Mouse (Mus musculus): ENCODE measurements around the gene Hist1h2bb. TPM values are rescaled to one million over a fixed set of nuclear protein-coding genes. Genes with fewer than 3 reads are reported as not detected.

Gene Hist1h2bb
- polyA plus RNA-seq, 1 experiment from 2014 or later, result 5.5 TPM

Small RNAs within 50 kb of the gene (microRNA-seq; reads per million reads assigned to microRNA genes)
- gene Gm44314 (not detected), gene Gm44484 (not detected)

Other genes with a start within 250 kb of the Hist1h2bb start
- 4.4 and 4.7 TPM in 2 replicates for gene Hist1h4h, start 215.7 kb upstream of the Hist1h2bb start, polyA plus RNA-seq (2016; fragmentation: Nextera tagmentation; extraction: Ambion mirVana)
- 7.8 and 13.9 TPM in 2 replicates for gene Hist1h2af, start 212.8 kb upstream of the Hist1h2bb start, polyA plus RNA-seq (2016; fragmentation: Nextera tagmentation; extraction: Ambion mirVana)
- gene Hist1h3g, start 211.3 kb upstream of the Hist1h2bb start, polyA plus RNA-seq (2016; fragmentation: Nextera tagmentation; extraction: Ambion mirVana), result 12.9 and 16.3 TPM in 2 replicates
- 1.4 and 1.5 TPM in 2 replicates for gene Hist1h2bh, start 203.3 kb upstream of the Hist1h2bb start, polyA plus RNA-seq (2016; fragmentation: Nextera tagmentation; extraction: Ambion mirVana)
- 1.3 and 1.6 TPM in 2 replicates for gene Hist1h3f, start 202.7 kb upstream of the Hist1h2bb start, polyA plus RNA-seq (2016; fragmentation: Nextera tagmentation; extraction: Ambion mirVana)
- gene Hist1h4f, start 195.1 kb upstream of the Hist1h2bb start, polyA plus RNA-seq (2016; fragmentation: Nextera tagmentation; extraction: Ambion mirVana), result 1.1 and 1.6 TPM in 2 replicates
- gene Hist1h1d, start 193.5 kb upstream of the Hist1h2bb start, polyA plus RNA-seq (2016; fragmentation: Nextera tagmentation; extraction: Ambion mirVana), result 0.89 and 0.93 TPM in 2 replicates
- gene Hist1h3e, start 184.4 kb upstream of the Hist1h2bb start, polyA plus RNA-seq (2016; fragmentation: Nextera tagmentation; extraction: Ambion mirVana), result 4.9 and 6.2 TPM in 2 replicates
- 106 and 109 TPM in 2 replicates for gene Hist1h2ae, start 175.5 kb upstream of the Hist1h2bb start, polyA plus RNA-seq (2016; fragmentation: Nextera tagmentation; extraction: Ambion mirVana)
- 10.7 and 14.4 TPM in 2 replicates for gene Hist1h2bg, start 175.3 kb upstream of the Hist1h2bb start, polyA plus RNA-seq (2016; fragmentation: Nextera tagmentation; extraction: Ambion mirVana)
- 7.1 and 9.9 TPM in 2 replicates for gene Hist1h2bf, start 172.5 kb upstream of the Hist1h2bb start, polyA plus RNA-seq (2016; fragmentation: Nextera tagmentation; extraction: Ambion mirVana)
- 1.2 and 3.1 TPM in 2 replicates for gene Hist1h2ad, start 172.4 kb upstream of the Hist1h2bb start, polyA plus RNA-seq (2016; fragmentation: Nextera tagmentation; extraction: Ambion mirVana)
- gene Hist1h3d, start 171.0 kb upstream of the Hist1h2bb start, polyA plus RNA-seq (2016; fragmentation: Nextera tagmentation; extraction: Ambion mirVana), result 5.3 and 6.2 TPM in 2 replicates
- gene Hist1h4d, start 165.1 kb upstream of the Hist1h2bb start, polyA plus RNA-seq (2016; fragmentation: Nextera tagmentation; extraction: Ambion mirVana), result 128 and 134 TPM in 2 replicates
- 2.1 and 2.2 TPM in 2 replicates for gene Hist1h2be, start 125.6 kb upstream of the Hist1h2bb start, polyA plus RNA-seq (2016; fragmentation: Nextera tagmentation; extraction: Ambion mirVana)
- gene Hist1h1e, start 124.2 kb upstream of the Hist1h2bb start, polyA plus RNA-seq (2016; fragmentation: Nextera tagmentation; extraction: Ambion mirVana), result 26.5 and 27.9 TPM in 2 replicates
- 0.91 and 1.3 TPM in 2 replicates for gene Hist1h2ac, start 62.8 kb upstream of the Hist1h2bb start, polyA plus RNA-seq (2016; fragmentation: Nextera tagmentation; extraction: Ambion mirVana)
- 75.3 and 75.6 TPM in 2 replicates for gene Hist1h2bc, start 62.5 kb upstream of the Hist1h2bb start, polyA plus RNA-seq (2016; fragmentation: Nextera tagmentation; extraction: Ambion mirVana)
- not detected in 2 replicates for gene Hist1h1t, start 50.9 kb upstream of the Hist1h2bb start, polyA plus RNA-seq (2016; fragmentation: Nextera tagmentation; extraction: Ambion mirVana)
- 8.6 and 11.6 TPM in 2 replicates for gene Hist1h4c, start 48.3 kb upstream of the Hist1h2bb start, polyA plus RNA-seq (2016; fragmentation: Nextera tagmentation; extraction: Ambion mirVana)
- gene Hfe, start 35.9 kb upstream of the Hist1h2bb start, polyA plus RNA-seq (2016; fragmentation: Nextera tagmentation; extraction: Ambion mirVana), result 4.9 and 5.7 TPM in 2 replicates
- gene Hist1h1c, start 7.9 kb upstream of the Hist1h2bb start, polyA plus RNA-seq (2016; fragmentation: Nextera tagmentation; extraction: Ambion mirVana), result 56.9 and 57.2 TPM in 2 replicates
- 4.8 and 6.7 TPM in 2 replicates for gene Hist1h3c, start 1.1 kb upstream of the Hist1h2bb start, polyA plus RNA-seq (2016; fragmentation: Nextera tagmentation; extraction: Ambion mirVana)
- 70.3 TPM in 2 replicates for gene Hist1h2ab, start 4.4 kb downstream of the Hist1h2bb start, polyA plus RNA-seq (2016; fragmentation: Nextera tagmentation; extraction: Ambion mirVana)
- 15.2 and 16.6 TPM in 2 replicates for gene Hist1h3b, start 5.5 kb downstream of the Hist1h2bb start, polyA plus RNA-seq (2016; fragmentation: Nextera tagmentation; extraction: Ambion mirVana)
- gene Hist1h4b, start 10.3 kb downstream of the Hist1h2bb start, polyA plus RNA-seq (2016; fragmentation: Nextera tagmentation; extraction: Ambion mirVana), result 4.5 and 5.7 TPM in 2 replicates
- 0.44 and 0.93 TPM in 2 replicates for gene Hist1h4a, start 14.5 kb downstream of the Hist1h2bb start, polyA plus RNA-seq (2016; fragmentation: Nextera tagmentation; extraction: Ambion mirVana)
- 5.5 and 6.8 TPM in 2 replicates for gene Hist1h3a, start 15.7 kb downstream of the Hist1h2bb start, polyA plus RNA-seq (2016; fragmentation: Nextera tagmentation; extraction: Ambion mirVana)
- 4.9 and 5.8 TPM in 2 replicates for gene Hist1h1a, start 16.9 kb downstream of the Hist1h2bb start, polyA plus RNA-seq (2016; fragmentation: Nextera tagmentation; extraction: Ambion mirVana)
- gene Trim38, start 23.2 kb downstream of the Hist1h2bb start, polyA plus RNA-seq (2016; fragmentation: Nextera tagmentation; extraction: Ambion mirVana), result not detected in 2 replicates
- gene Slc17a2, start 60.3 kb downstream of the Hist1h2bb start, polyA plus RNA-seq (2016; fragmentation: Nextera tagmentation; extraction: Ambion mirVana), result 0.35 and 0.43 TPM in 2 replicates
- 0.72 and 0.79 TPM in 2 replicates for gene Slc17a3, start 92.7 kb downstream of the Hist1h2bb start, polyA plus RNA-seq (2016; fragmentation: Nextera tagmentation; extraction: Ambion mirVana)
- not detected in 2 replicates for gene Slc17a1, start 121.0 kb downstream of the Hist1h2bb start, polyA plus RNA-seq (2016; fragmentation: Nextera tagmentation; extraction: Ambion mirVana)
- gene Slc17a4, start 168.3 kb downstream of the Hist1h2bb start, polyA plus RNA-seq (2016; fragmentation: Nextera tagmentation; extraction: Ambion mirVana), result 0.06 TPM in 1 of 2 replicates, not detected in the other
- gene Hist1h2ba, start 187.4 kb downstream of the Hist1h2bb start, polyA plus RNA-seq (2016; fragmentation: Nextera tagmentation; extraction: Ambion mirVana), result not detected in 2 replicates
- gene Hist1h2aa, start 187.7 kb downstream of the Hist1h2bb start, polyA plus RNA-seq (2016; fragmentation: Nextera tagmentation; extraction: Ambion mirVana), result not detected in 2 replicates
- gene Scgn, start 244.5 kb downstream of the Hist1h2bb start, polyA plus RNA-seq (2016; fragmentation: Nextera tagmentation; extraction: Ambion mirVana), result not detected in 2 replicates